Comparison of ENCODE assay signal across 8 mouse cellular contexts in genomic region chrX:53058459-53059280, GRCm38 (mm10).
DNase-seq lines count a peak whose midpoint lies in the region; ATAC-seq and TF ChIP-seq lines count a peak whose summit lies in the region.

No protein-coding gene starts in this region.

- no peaks in the 10 kb centered on the region for H3K27me3 ChIP-seq in kidney, embryonic 14.5 days (ENCODE audit: control insufficient read depth, insufficient read depth, low read length)
- H3K27me3 ChIP-seq in forebrain, postnatal 0 days (ENCODE audit: insufficient read depth, low read length), result no peaks in the 10 kb centered on the region; the same call in 1 of the 2 replicates

- ATAC-seq in kidney, embryonic 14.5 days (ENCODE audit: low FRiP score, low TSS enrichment), result no peak
- ATAC-seq in forebrain, postnatal 0 days, result no peak
- no peak for ATAC-seq in megakaryocyte progenitor cell, adult 5-6 weeks (replicated peaks; ENCODE audit: poor library complexity)

- 17% methylated on average over 33 of the region's 33 CpGs for WGBS in kidney, embryonic 14.5 days
- WGBS in forebrain, postnatal 0 days, result 25% methylated on average over 33 of the region's 33 CpGs

- peak overlapping the region; percentile 51; the same call in 1 of the 2 replicates for H3K27ac ChIP-seq in kidney, embryonic 14.5 days (ENCODE audit: low read depth, low read length)
- H3K27ac ChIP-seq in forebrain, postnatal 0 days (ENCODE audit: low read depth, low read length), result no peak overlapping the region

- H3K4me1 ChIP-seq in kidney, embryonic 14.5 days (ENCODE audit: control insufficient read depth, insufficient read depth, low read length), result no peaks in the 10 kb centered on the region; the same call in 1 of the 2 replicates
- no peaks in the 10 kb centered on the region for H3K4me1 ChIP-seq in forebrain, postnatal 0 days (ENCODE audit: insufficient read depth)

- no peak for DNase-seq in kidney, adult 9 months
- peak; percentile 8 for DNase-seq in adrenal gland, postnatal 25 days
- no peak for DNase-seq in forebrain, postnatal 0 days
- peak; percentile 42 to 49 for DNase-seq in kidney, postnatal 4 days
- peak; percentile 46 for DNase-seq in naive thymus-derived CD4-positive, alpha-beta T cell, adult 2 months (ENCODE audit: low read depth)
- DNase-seq in right cerebral cortex, adult 18-20 months, result no peak

- peak overlapping the region; percentile 49 for H3K9ac ChIP-seq in kidney, embryonic 14.5 days (ENCODE audit: low read depth, low read length)
- no peak overlapping the region for H3K9ac ChIP-seq in forebrain, postnatal 0 days

- H3K4me2 ChIP-seq in kidney, embryonic 14.5 days (replicated peaks; ENCODE audit: low read depth, low read length), result peak overlapping the region; percentile 47
- H3K4me2 ChIP-seq in forebrain, postnatal 0 days (ENCODE audit: low read depth), result peak overlapping the region; percentile 46

- no peak for TF ChIP-seq CTCF in forebrain, postnatal 0 days (IDR thresholded peaks at IDR 0.05; ENCODE audit: low read depth)

- H3K36me3 ChIP-seq in kidney, embryonic 14.5 days (ENCODE audit: control insufficient read depth, insufficient read depth, low read length), result peaks cover 3% of the 10 kb centered on the region; the same call in 1 of the 2 replicates
- no peaks in the 10 kb centered on the region for H3K36me3 ChIP-seq in forebrain, postnatal 0 days (ENCODE audit: insufficient read depth)

- peak overlapping the region; percentile 25 for H3K4me3 ChIP-seq in kidney, embryonic 14.5 days (ENCODE audit: low read length)
- peak overlapping the region; percentile 18; the same call in 1 of the 2 replicates for H3K4me3 ChIP-seq in forebrain, postnatal 0 days (ENCODE audit: low read depth, low read length)

- no peaks in the 10 kb centered on the region for H3K9me3 ChIP-seq in kidney, embryonic 14.5 days (ENCODE audit: control insufficient read depth, low read length)
- no peaks in the 10 kb centered on the region for H3K9me3 ChIP-seq in forebrain, postnatal 0 days (ENCODE audit: low read length)

Comparison
In these comparisons a context has a peak if more than half of its experiments do, and no peak if none do; other contexts are left out.
1. DNase-seq: peak in adrenal gland, postnatal 25 days (single experiment), kidney, postnatal 4 days (2 of 2) and naive thymus-derived CD4-positive, alpha-beta T cell, adult 2 months (single experiment); none in kidney, adult 9 months (single experiment), forebrain, postnatal 0 days (single experiment) and right cerebral cortex, adult 18-20 months (single experiment).